Mouse (Mus musculus): Measurements from ENCODE around the gene Mgat4b. TPM values are rescaled to one million over a fixed set of nuclear protein-coding genes. Genes with fewer than 3 reads are reported as not detected.

The Mgat4b gene
- total RNA-seq, 1 experiment = 22.6 TPM

GRCm38 (mm10) chr11:50266997-50267396, 56.3 kb downstream of the Mgat4b start:
- no peaks in the 10 kb centered on the region for H3K9me3 ChIP-seq (ENCODE audit: control insufficient read depth, insufficient read depth, low read depth, low read length)
- in situ Hi-C loops (cut with MboI; ENCODE audit: low sequenced_read_pairs in 2 of 2, unreplicated experiment in 2 of 2) = no loop called here
- H3K4me3 ChIP-seq (ENCODE audit: insufficient read depth in 1 of 2, low read depth in 1 of 2, low read length in 2 of 2, poor library complexity in 1 of 2, severe bottlenecking in 1 of 2) = no peak overlapping the region
- TF ChIP-seq ZC3H11A (IDR thresholded peaks at IDR 0.05; ENCODE audit: borderline replicate concordance, low read depth, low read length) = no peak
- no peak for TF ChIP-seq ZNF384 (IDR thresholded peaks at IDR 0.05; ENCODE audit: low read depth, low read length)
- TF ChIP-seq CHD2 (IDR thresholded peaks at IDR 0.05; ENCODE audit: low read depth, low read length) = no peak
- no peak for TF ChIP-seq MAFK (IDR thresholded peaks at IDR 0.05; ENCODE audit: insufficient read depth, low read depth, low read length)
- no peak for TF ChIP-seq HCFC1 (IDR thresholded peaks at IDR 0.05; ENCODE audit: borderline replicate concordance, insufficient read depth, low read length)
- H3K27ac ChIP-seq (ENCODE audit: insufficient read depth, low read depth, low read length, poor library complexity, severe bottlenecking) = no peak overlapping the region
- DNase-seq (ENCODE audit: low read depth, low spot score) = no peak
- H3K4me1 ChIP-seq (ENCODE audit: control insufficient read depth in 2 of 2, insufficient read depth in 2 of 2, low read length in 2 of 2, poor library complexity in 1 of 2) = peaks cover 0 to 8% of the 10 kb centered on the region in 2 experiments; a peak in 2 of 4 replicates
- H3K9ac ChIP-seq (ENCODE audit: insufficient read depth, low read depth, low read length, poor library complexity, severe bottlenecking) = no peak overlapping the region
- H3K36me3 ChIP-seq (ENCODE audit: control insufficient read depth, insufficient read depth, low read length, poor library complexity, severe bottlenecking) = peaks cover 25% of the 10 kb centered on the region; the same call in 1 of the 2 replicates

GRCm38 (mm10) chr11:50269163-50269562, 58.5 kb downstream of the Mgat4b start:
- peaks cover 0 to 8% of the 10 kb centered on the region in 2 experiments; a peak in 2 of 4 replicates for H3K4me1 ChIP-seq (ENCODE audit: control insufficient read depth in 2 of 2, insufficient read depth in 2 of 2, low read length in 2 of 2, poor library complexity in 1 of 2)
- no peak for TF ChIP-seq MAFK (IDR thresholded peaks at IDR 0.05; ENCODE audit: insufficient read depth, low read depth, low read length)
- TF ChIP-seq CHD2 (IDR thresholded peaks at IDR 0.05; ENCODE audit: low read depth, low read length) = no peak
- TF ChIP-seq HCFC1 (IDR thresholded peaks at IDR 0.05; ENCODE audit: borderline replicate concordance, insufficient read depth, low read length) = no peak
- TF ChIP-seq ZNF384 (IDR thresholded peaks at IDR 0.05; ENCODE audit: low read depth, low read length) = no peak
- TF ChIP-seq ZC3H11A (IDR thresholded peaks at IDR 0.05; ENCODE audit: borderline replicate concordance, low read depth, low read length) = no peak
- H3K9me3 ChIP-seq (ENCODE audit: control insufficient read depth, insufficient read depth, low read depth, low read length) = no peaks in the 10 kb centered on the region
- H3K27ac ChIP-seq (ENCODE audit: insufficient read depth, low read depth, low read length, poor library complexity, severe bottlenecking) = no peak overlapping the region
- peaks cover 17% of the 10 kb centered on the region; the same call in 1 of the 2 replicates for H3K36me3 ChIP-seq (ENCODE audit: control insufficient read depth, insufficient read depth, low read length, poor library complexity, severe bottlenecking)
- no peak overlapping the region for H3K9ac ChIP-seq (ENCODE audit: insufficient read depth, low read depth, low read length, poor library complexity, severe bottlenecking)
- in situ Hi-C loops (cut with MboI; ENCODE audit: low sequenced_read_pairs in 2 of 2, unreplicated experiment in 2 of 2) = no loop called here
- DNase-seq (ENCODE audit: low read depth, low spot score) = no peak
- H3K4me3 ChIP-seq (ENCODE audit: insufficient read depth in 1 of 2, low read depth in 1 of 2, low read length in 2 of 2, poor library complexity in 1 of 2, severe bottlenecking in 1 of 2) = no peak overlapping the region

GRCm38 (mm10) chr11:50269885-50270284, 59.2 kb downstream of the Mgat4b start:
- in situ Hi-C loops (cut with MboI; ENCODE audit: low sequenced_read_pairs in 2 of 2, unreplicated experiment in 2 of 2) = no loop called here
- no peak overlapping the region for H3K9ac ChIP-seq (ENCODE audit: insufficient read depth, low read depth, low read length, poor library complexity, severe bottlenecking)
- peaks cover 13% of the 10 kb centered on the region; the same call in 1 of the 2 replicates for H3K36me3 ChIP-seq (ENCODE audit: control insufficient read depth, insufficient read depth, low read length, poor library complexity, severe bottlenecking)
- H3K27ac ChIP-seq (ENCODE audit: insufficient read depth, low read depth, low read length, poor library complexity, severe bottlenecking) = no peak overlapping the region
- TF ChIP-seq ZNF384 (IDR thresholded peaks at IDR 0.05; ENCODE audit: low read depth, low read length) (no peak), CHD2 (IDR thresholded peaks at IDR 0.05; ENCODE audit: low read depth, low read length) (no peak), HCFC1 (IDR thresholded peaks at IDR 0.05; ENCODE audit: borderline replicate concordance, insufficient read depth, low read length) (no peak), MAFK (IDR thresholded peaks at IDR 0.05; ENCODE audit: insufficient read depth, low read depth, low read length) (no peak), ZC3H11A (IDR thresholded peaks at IDR 0.05; ENCODE audit: borderline replicate concordance, low read depth, low read length) (no peak)
- no peak overlapping the region for H3K4me3 ChIP-seq (ENCODE audit: insufficient read depth in 1 of 2, low read depth in 1 of 2, low read length in 2 of 2, poor library complexity in 1 of 2, severe bottlenecking in 1 of 2)
- peaks cover 0 to 8% of the 10 kb centered on the region in 2 experiments; a peak in 2 of 4 replicates for H3K4me1 ChIP-seq (ENCODE audit: control insufficient read depth in 2 of 2, insufficient read depth in 2 of 2, low read length in 2 of 2, poor library complexity in 1 of 2)
- no peak for DNase-seq (ENCODE audit: low read depth, low spot score)
- no peaks in the 10 kb centered on the region for H3K9me3 ChIP-seq (ENCODE audit: control insufficient read depth, insufficient read depth, low read depth, low read length)

GRCm38 (mm10) chr11:50272819-50273218, 62.1 kb downstream of the Mgat4b start:
- TF ChIP-seq CHD2 (IDR thresholded peaks at IDR 0.05; ENCODE audit: low read depth, low read length) (no peak), HCFC1 (IDR thresholded peaks at IDR 0.05; ENCODE audit: borderline replicate concordance, insufficient read depth, low read length) (no peak), ZNF384 (IDR thresholded peaks at IDR 0.05; ENCODE audit: low read depth, low read length) (no peak), ZC3H11A (IDR thresholded peaks at IDR 0.05; ENCODE audit: borderline replicate concordance, low read depth, low read length) (no peak)
- Histone ChIP-seq H3K27ac (ENCODE audit: insufficient read depth, low read depth, low read length, poor library complexity, severe bottlenecking) (no peak overlapping the region), H3K4me1 (ENCODE audit: control insufficient read depth in 2 of 2, insufficient read depth in 2 of 2, low read length in 2 of 2, poor library complexity in 1 of 2) (peaks cover 0 to 7% of the 10 kb centered on the region in 2 experiments; a peak in 1 of 4 replicates), H3K9ac (ENCODE audit: insufficient read depth, low read depth, low read length, poor library complexity, severe bottlenecking) (no peak overlapping the region), H3K9me3 (ENCODE audit: control insufficient read depth, insufficient read depth, low read depth, low read length) (no peaks in the 10 kb centered on the region), H3K4me3 (ENCODE audit: insufficient read depth in 1 of 2, low read depth in 1 of 2, low read length in 2 of 2, poor library complexity in 1 of 2, severe bottlenecking in 1 of 2) (no peak overlapping the region), H3K36me3 (ENCODE audit: control insufficient read depth, insufficient read depth, low read length, poor library complexity, severe bottlenecking) (no peaks in the 10 kb centered on the region; the same call in 1 of the 2 replicates)
- DNase-seq (ENCODE audit: low read depth, low spot score) = no peak
- in situ Hi-C loops (cut with MboI; ENCODE audit: low sequenced_read_pairs in 2 of 2, unreplicated experiment in 2 of 2) = no loop called here
